Mouse (Mus musculus) CH12.LX (cell line): ENCODE results near the gene Hspb7. TPM values are rescaled to one million over a fixed set of nuclear protein-coding genes. Genes with fewer than 3 reads are reported as not detected.

Source experiments
- DNase-seq: peaks from one replicate; pipeline ENCODE4 v3.0.0-alpha.2; 2013; ENCODE audit errors: extremely low read depth
- H3K27ac ChIP-seq: 2 replicates; pipeline ENCODE4 v1.5.1; 2012; ENCODE audit warnings: low read depth, mild to moderate bottlenecking, control low read depth, moderate library complexity; ENCODE audit not compliant: insufficient read depth
- H3K27me3 ChIP-seq: replicated peaks from 2 replicates; pipeline ENCODE3; 2012; ENCODE audit warnings: inconsistent platforms
- H3K36me3 ChIP-seq, 2 experiments: replicated peaks in 1 of 2; 2 replicates each; pipeline versions ENCODE3 to v1.6.1; 2012; ENCODE audit warnings: inconsistent platforms in 1 of 2, low read length in 1 of 2, mild to moderate bottlenecking in 1 of 2, mixed read lengths in 1 of 2, moderate library complexity in 1 of 2; ENCODE audit not compliant: control insufficient read depth in 1 of 2, insufficient read depth in 1 of 2
- H3K4me1 ChIP-seq, 2 experiments: 2 replicates each; pipeline ENCODE4 v1.6.1; 2012; ENCODE audit warnings: inconsistent platforms in 1 of 2, moderate library complexity in 1 of 2; ENCODE audit not compliant: insufficient read depth in 2 of 2, control insufficient read depth in 1 of 2
- H3K4me2 ChIP-seq: 2 replicates; pipeline ENCODE4 v1.6.1; 2012; ENCODE audit warnings: low read depth, mild to moderate bottlenecking, control low read depth; ENCODE audit not compliant: poor library complexity, insufficient read depth, severe bottlenecking
- H3K4me3 ChIP-seq, 3 experiments: fragments of 150-350 bp in 1 of 3; sonication (generic) in 1 of 3; replicated peaks in 1 of 3; 2 replicates each; pipeline versions ENCODE3 to v1.5.1; 2011 to 2012; ENCODE audit warnings: low read depth in 2 of 3, low read length in 2 of 3, mild to moderate bottlenecking in 2 of 3, moderate library complexity in 2 of 3, control low read depth in 1 of 3, improper control_type of control experiment in 1 of 3, inconsistent platforms in 1 of 3, mixed read lengths in 1 of 3; ENCODE audit not compliant: poor library complexity in 1 of 3
- H3K79me2 ChIP-seq: replicated peaks from 2 replicates; pipeline ENCODE4 v1.6.1; 2012; ENCODE audit warnings: mild to moderate bottlenecking, moderate library complexity; ENCODE audit not compliant: control insufficient read depth, poor library complexity, insufficient read depth, severe bottlenecking; ENCODE audit errors: extremely low read depth
- H3K9ac ChIP-seq: 2 replicates; pipeline ENCODE4 v1.6.1; 2012; ENCODE audit warnings: low read depth, mild to moderate bottlenecking, control low read depth, moderate library complexity; ENCODE audit not compliant: insufficient read depth
- H3K9me3 ChIP-seq: replicated peaks from 2 replicates; pipeline ENCODE3; 2012; ENCODE audit warnings: low read length, inconsistent platforms, mixed read lengths
- BHLHE40 ChIP-seq: IDR thresholded peaks from 2 replicates; pipeline ENCODE4 v1.6.1; 2011; ENCODE audit warnings: mild to moderate bottlenecking, low read depth, low read length, improper control_type of control experiment
- CHD1 ChIP-seq: IDR thresholded peaks from 2 replicates; pipeline ENCODE4 v1.6.1; 2012; ENCODE audit warnings: low read depth, low read length, improper control_type of control experiment, inconsistent platforms
- ETS1 ChIP-seq: conservative IDR thresholded peaks from 2 replicates; pipeline ENCODE4 v1.6.1; 2012; ENCODE audit warnings: low read depth, mild to moderate bottlenecking, inconsistent platforms, low read length, improper control_type of control experiment, moderate library complexity
- HCFC1 ChIP-seq: IDR thresholded peaks from 2 replicates; pipeline ENCODE4 v1.6.1; 2012; ENCODE audit warnings: low read depth, mild to moderate bottlenecking, inconsistent platforms, low read length, improper control_type of control experiment
- IRF4 ChIP-seq: IDR thresholded peaks from 2 replicates; pipeline ENCODE4 v1.6.1; 2014; ENCODE audit warnings: low read depth, mild to moderate bottlenecking, inconsistent platforms, low read length, improper control_type of control experiment
- MAFK ChIP-seq: IDR thresholded peaks from 2 replicates; pipeline ENCODE4 v1.6.1; 2011; ENCODE audit warnings: low read length, improper control_type of control experiment; ENCODE audit not compliant: insufficient replicate concordance
- NELFE ChIP-seq: IDR thresholded peaks from 2 replicates; pipeline ENCODE4 v1.6.1; 2011; ENCODE audit warnings: low read depth, low read length, improper control_type of control experiment
- NRF1 ChIP-seq: IDR thresholded peaks from 2 replicates; pipeline ENCODE4 v1.6.1; 2014; ENCODE audit warnings: low read depth, mild to moderate bottlenecking, inconsistent platforms, low read length, improper control_type of control experiment, moderate library complexity
- RCOR1 ChIP-seq: conservative IDR thresholded peaks from 2 replicates; pipeline ENCODE4 v1.6.1; 2012; ENCODE audit warnings: low read depth, mild to moderate bottlenecking, inconsistent platforms, low read length, improper control_type of control experiment
- dilution Hi-C: fragments of 300-500 bp; cut with MboI; formaldehyde crosslinking; loops from 2 replicates; pipeline ENCODE4 v1.14.3; 2020; ENCODE audit warnings: low sequenced_read_pairs; ENCODE audit not compliant: extremely low pct_unique_long_range_greater_than_20kb, extremely low pct_ligation_motif_present
- in situ Hi-C: fragments of 300-500 bp; cut with MboI; formaldehyde crosslinking; loops from 3 replicates; pipeline ENCODE4 v1.14.3; 2019; ENCODE audit warnings: low sequenced_read_pairs, low pct_ligation_motif_present, low pct_unique_long_range_greater_than_20kb, mixed read lengths
- polyA plus RNA-seq: library from polyadenylated mRNA; unstranded; fragments of >175 nt; gene quantifications from 2 replicates; pipeline ENCODE4 v1.2.1, GENCODE M21; 2012; ENCODE audit warnings: low read depth; ENCODE audit not compliant: insufficient read length
- total RNA-seq, 2 experiments: library from RNA; depleted of rRNA; stranded (reverse); fragments of 300-350 nt in 1 of 2; fragments of >200 nt in 1 of 2; gene quantifications; 2 replicates each; pipeline ENCODE4 v1.2.3; 2012 to 2014

The Hspb7 gene
- total and polyA plus RNA-seq, 3 experiments, result 0.04 TPM; not detected in 2

DNA sequence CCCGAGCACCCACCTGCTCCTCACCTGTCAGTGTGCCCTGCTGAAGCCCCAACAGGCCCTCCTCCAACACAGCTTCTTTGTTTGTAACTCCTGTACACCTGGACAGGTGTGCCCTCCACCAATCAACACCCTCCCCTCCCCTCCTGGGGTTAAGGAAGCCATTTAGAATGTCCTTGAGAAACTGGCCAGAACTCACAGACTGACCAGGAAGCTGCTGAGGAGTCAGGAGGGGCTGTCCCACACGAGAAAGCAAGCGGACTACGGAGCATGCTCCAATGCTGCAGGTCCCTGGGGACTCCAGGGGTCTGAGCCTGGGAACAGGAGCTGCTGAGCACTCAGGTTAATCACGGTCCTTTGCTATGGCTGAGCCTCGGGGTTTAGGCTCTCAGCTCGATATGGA lies 4.7 kb upstream of the Hspb7 start, which contains the start of gene Clcnkb:
Clcnkb (minus strand) TSS at position 91 of the 400 bp plus-strand sequence.
- Histone ChIP-seq H3K79me2 (no peaks in the 10 kb centered on the region), H3K9ac (no peak within 1 kb of the TSS), H3K4me2 (no peak within 1 kb of the TSS), H3K27ac (no peak within 1 kb of the TSS), H3K9me3 (peaks cover 3% of the 10 kb centered on the region), H3K4me3 (no peak within 1 kb of the TSS), H3K4me1 (peaks cover 7 to 31% of the 10 kb centered on the region in 2 experiments; a peak in 3 of 4 replicates), H3K27me3 (no peaks in the 10 kb centered on the region), H3K36me3 (no peaks in the 10 kb centered on the region)
- in situ Hi-C loops (loop anchor here (25.0 kb wide), 2 partner anchors 546 to 671 kb away; partner anchors contain the start of gene Tmem51), dilution Hi-C loops (no loop called here)
- TF ChIP-seq NRF1, result 0 out of 2 replicates have a peak, but pooled peaks have one; percentile 17
- no peak for TF ChIP-seq CHD1
- TF ChIP-seq NELFE, result no peak
- no peak for DNase-seq

- Histone ChIP-seq H3K9ac (no peak overlapping the region), H3K4me3 (no peak overlapping the region), H3K9me3 (no peaks in the 10 kb centered on the region), H3K4me1 (peaks cover 13 to 45% of the 10 kb centered on the region in 2 experiments), H3K27ac (no peak overlapping the region), H3K79me2 (no peaks in the 10 kb centered on the region), H3K4me2 (no peak overlapping the region), H3K27me3 (no peaks in the 10 kb centered on the region), H3K36me3 (no peaks in the 10 kb centered on the region)
- dilution Hi-C loops, result no loop called here
- DNase-seq, result peak; percentile 75
- TF ChIP-seq BHLHE40 (peak; percentile 81), ETS1 (peak; percentile 58; the same call in 1 of the 2 replicates), HCFC1 (no peak), RCOR1 (no peak), IRF4 (no peak)
- in situ Hi-C loops, result loop anchor here (25.0 kb wide), 2 partner anchors 543 to 668 kb away; partner anchors contain the start of gene Tmem51
These were observed 984 bp upstream of the Hspb7 start for GRCm38 (mm10) chr4:141419398-141420191.

- no peak overlapping the region for H3K4me3 ChIP-seq
- TF ChIP-seq NRF1 (no peak), MAFK (no peak)
- in situ Hi-C loops (loop anchor here (25.0 kb wide), 2 partner anchors 541 to 666 kb away; partner anchors contain the start of gene Tmem51), dilution Hi-C loops (no loop called here)
- no peaks in the 10 kb centered on the region for H3K36me3 ChIP-seq
- no peak overlapping the region for H3K27ac ChIP-seq
- H3K4me1 ChIP-seq, result peaks cover 9 to 55% of the 10 kb centered on the region in 2 experiments
- no peak overlapping the region for H3K9ac ChIP-seq
- no peak overlapping the region for H3K4me2 ChIP-seq
- no peaks in the 10 kb centered on the region for H3K9me3 ChIP-seq
- DNase-seq, result no peak
- H3K79me2 ChIP-seq, result no peaks in the 10 kb centered on the region
- H3K27me3 ChIP-seq, result no peaks in the 10 kb centered on the region
These were observed 307 bp downstream of the Hspb7 start for GRCm38 (mm10) chr4:141420886-141421285.
